Mouse (Mus musculus): ENCODE measurements around the gene Olfr1359. TPM values are rescaled to one million over a fixed set of nuclear protein-coding genes. Genes with fewer than 3 reads are reported as not detected.
"Not testable (repeated sequence)": the region's sequence is repeated elsewhere in the genome, so short reads cannot be mapped to it uniquely, and the experiment has no call there.

Olfr1359 gene
- total RNA-seq, 2 experiments from 2014 or later: not detected

GRCm38 (mm10) chr13:21754294-21755001 lies 56.5 kb downstream of the Olfr1359 start:
- intact Hi-C loops (cut with DNase I; ENCODE audit: low total_unique reads); DNase-seq: not testable (repeated sequence)

- intact Hi-C loops (cut with DNase I; ENCODE audit: low total_unique reads): no loop called here
- DNase-seq: no peak
Measured at GRCm38 (mm10) chr13:21755707-21756106, 57.8 kb downstream of the Olfr1359 start.

Small RNA genes within 50 kb of the gene (microRNA-seq; reads per million reads assigned to microRNA genes)
- gene Gm44357 (0 reads per million in 2 experiments), gene Gm44367 (0 reads per million in 2 experiments), gene Gm44454 (0 reads per million in 2 experiments)

Other genes starting within 250 kb of the Olfr1359 start
- gene Zscan26, start 244.4 kb upstream of the Olfr1359 start, total RNA-seq (2021): 10 to 100 TPM in 1 of 2 experiments, 1 to 10 TPM in 1; 8.9 to 10.8 TPM
- under 1 TPM in 1 of 2 experiments, not detected in 1; 0.23 TPM for gene Nkapl, start 229.6 kb upstream of the Olfr1359 start, total RNA-seq (2021)
- under 1 TPM; 0.76 to 0.86 TPM for gene Zkscan4, start 219.2 kb upstream of the Olfr1359 start, total RNA-seq (2021)
- gene Gm10065, start 218.7 kb upstream of the Olfr1359 start, total RNA-seq (2021): not detected
- 10 to 100 TPM; 12.8 to 13.8 TPM for gene AK157302, start 202.9 kb upstream of the Olfr1359 start, total RNA-seq (2021)
- 100 to 1,000 TPM; 119 to 152 TPM for gene Gm11273, start 196.7 kb upstream of the Olfr1359 start, total RNA-seq (2021)
- 1 to 10 TPM; 6.1 to 7.4 TPM for gene Zkscan8, start 167.0 kb upstream of the Olfr1359 start, total RNA-seq (2021)
- not detected for gene Olfr1366, start 155.3 kb upstream of the Olfr1359 start, total RNA-seq (2021)
- gene Olfr1535, start 138.2 kb upstream of the Olfr1359 start, total RNA-seq (2021): not detected
- gene Olfr1364, start 116.4 kb upstream of the Olfr1359 start, total RNA-seq (2021): not detected
- gene Olfr1362, start 84.1 kb upstream of the Olfr1359 start, total RNA-seq (2021): not detected
- gene Olfr11, start 55.6 kb upstream of the Olfr1359 start, total RNA-seq (2021): not detected
- gene Olfr1361, start 34.7 kb upstream of the Olfr1359 start, total RNA-seq (2021): not detected
- gene Olfr1360, start 20.7 kb upstream of the Olfr1359 start, total RNA-seq (2021): not detected
- gene Hist1h2bl, start 18.0 kb downstream of the Olfr1359 start, total RNA-seq (2021): 10 to 100 TPM; 79.9 to 84.7 TPM
- gene Hist1h2ai, start 18.3 kb downstream of the Olfr1359 start, total RNA-seq (2021): 10 to 100 TPM; 70.5 to 87.6 TPM
- 100 to 1,000 TPM; 108 to 117 TPM for gene Hist1h3h, start 19.5 kb downstream of the Olfr1359 start, total RNA-seq (2021)
- gene Hist1h2bm, start 23.9 kb downstream of the Olfr1359 start, total RNA-seq (2021): 10 to 100 TPM; 20.2 to 23.0 TPM
- 10 to 100 TPM; 15.5 to 16.2 TPM for gene Hist1h4j, start 37.0 kb downstream of the Olfr1359 start, total RNA-seq (2021)
- gene Hist1h4k, start 52.4 kb downstream of the Olfr1359 start, total RNA-seq (2021): 100 to 1,000 TPM; 174 TPM
- gene Hist1h2ak, start 55.7 kb downstream of the Olfr1359 start, total RNA-seq (2021): 10 to 100 TPM; 29.4 to 33.4 TPM
- 10 to 100 TPM; 39.6 to 49.3 TPM for gene Hist1h2bn, start 56.0 kb downstream of the Olfr1359 start, total RNA-seq (2021)
- gene Hist1h1b, start 82.5 kb downstream of the Olfr1359 start, total RNA-seq (2021): 10 to 100 TPM; 49.0 to 49.9 TPM
- gene Hist1h3i, start 85.3 kb downstream of the Olfr1359 start, total RNA-seq (2021): 10 to 100 TPM; 87.1 to 98.9 TPM
- gene Hist1h2an, start 89.1 kb downstream of the Olfr1359 start, total RNA-seq (2021): 10 to 100 TPM in 1 of 2 experiments, 1 to 10 TPM in 1; 7.8 to 10.7 TPM
- 10 to 100 TPM; 32.1 to 32.8 TPM for gene Hist1h2bp, start 89.3 kb downstream of the Olfr1359 start, total RNA-seq (2021)
- 10 to 100 TPM; 58.2 to 75.5 TPM for gene Hist1h2bq, start 112.1 kb downstream of the Olfr1359 start, total RNA-seq (2021)
- 10 to 100 TPM; 67.5 to 87.1 TPM for gene Hist1h2ao, start 112.4 kb downstream of the Olfr1359 start, total RNA-seq (2021)
- gene Hist1h4m, start 113.6 kb downstream of the Olfr1359 start, total RNA-seq (2021): 100 to 1,000 TPM; 150 to 154 TPM
- gene Hist1h4n, start 134.1 kb downstream of the Olfr1359 start, total RNA-seq (2021): 10 to 100 TPM; 26.8 to 27.2 TPM
- 10 to 100 TPM; 29.4 to 69.3 TPM for gene Hist1h2ap, start 135.4 kb downstream of the Olfr1359 start, total RNA-seq (2021)
- 10 to 100 TPM; 57.8 to 74.3 TPM for gene Hist1h2br, start 135.6 kb downstream of the Olfr1359 start, total RNA-seq (2021)
- under 1 TPM; 0.33 to 0.38 TPM for gene Zfp184, start 247.0 kb downstream of the Olfr1359 start, total RNA-seq (2021)

Data from gastrocnemius, postnatal 14 days (tissue).